Mouse (Mus musculus) thymus, adult 2 months (tissue): ENCODE measurements around the gene Acvrl1.

Source experiments
- CTCF ChIP-seq: fragments of 200-500 bp; IDR thresholded peaks from 2 replicates; pipeline ENCODE4 v1.5.1; 2012; ENCODE audit warnings: mild to moderate bottlenecking, control low read depth, low read length, moderate library complexity, borderline replicate concordance; ENCODE audit not compliant: control insufficient read depth, poor library complexity, insufficient read depth; ENCODE audit errors: extremely low read depth
- POLR2A ChIP-seq: fragments of 200-500 bp; IDR thresholded peaks from 2 replicates; pipeline ENCODE4 v1.6.1; 2012; ENCODE audit warnings: mild to moderate bottlenecking, low read length, control low read depth, moderate library complexity; ENCODE audit not compliant: control insufficient read depth, poor library complexity, insufficient read depth; ENCODE audit errors: extremely low read depth

DNA sequence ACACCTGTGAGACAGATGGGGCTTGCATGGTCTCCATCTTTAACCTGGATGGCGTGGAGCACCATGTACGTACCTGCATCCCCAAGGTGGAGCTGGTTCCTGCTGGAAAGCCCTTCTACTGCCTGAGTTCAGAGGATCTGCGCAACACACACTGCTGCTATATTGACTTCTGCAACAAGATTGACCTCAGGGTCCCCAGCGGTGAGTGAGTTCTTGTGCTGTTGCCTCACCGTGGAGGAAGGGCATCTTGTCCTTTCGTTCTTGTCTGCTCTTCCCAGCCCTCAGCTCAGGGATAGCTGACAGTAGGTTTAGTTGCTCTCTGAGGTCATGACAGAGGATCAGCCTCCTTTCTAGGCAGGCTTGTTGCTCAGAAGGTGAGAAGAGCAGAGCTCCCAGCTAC lies 65.6 kb downstream of the Acvrl1 start:
- TF ChIP-seq CTCF, result no peak
- TF ChIP-seq POLR2A, result no peak
